ENCODE assay signal across 11 mouse cellular contexts in genomic region chr8:112061372-112061771, GRCm38 (mm10). TPM values are rescaled to one million over a fixed set of nuclear protein-coding genes. Genes with fewer than 3 reads are reported as not detected.
DNase-seq lines count a peak whose midpoint lies in the region; ATAC-seq and TF ChIP-seq lines count a peak whose summit lies in the region.
"Had no signal": no experiment of that assay in that cellular context is flagged by ENCODE, and none has a peak within 500 bp of the region (broad histone marks: within the 10 kb centered on the region; RNA-seq: fewer than 3 reads in every experiment).

No protein-coding gene starts in this region.

- no peaks in the 10 kb centered on the region for H3K27me3 ChIP-seq in heart, postnatal 0 days (ENCODE audit: control insufficient read depth, insufficient read depth, low read length)
- H3K27me3 ChIP-seq in heart, embryonic 10.5 days (ENCODE audit: insufficient read depth, poor library complexity, severe bottlenecking): no peaks in the 10 kb centered on the region
- no peaks in the 10 kb centered on the region for H3K27me3 ChIP-seq in forebrain, embryonic 16.5 days (replicated peaks; ENCODE audit: control insufficient read depth, insufficient read depth, low read length)
- H3K27me3 ChIP-seq: embryonic facial prominence, embryonic 12.5 days; limb, embryonic 12.5 days had no signal

- no peaks in the 10 kb centered on the region for H3K4me1 ChIP-seq in heart, postnatal 0 days (ENCODE audit: control insufficient read depth, insufficient read depth)
- no peaks in the 10 kb centered on the region for H3K4me1 ChIP-seq in heart, embryonic 10.5 days
- H3K4me1 ChIP-seq in forebrain, embryonic 16.5 days (replicated peaks; ENCODE audit: control insufficient read depth, insufficient read depth, low read length): no peaks in the 10 kb centered on the region
- H3K4me1 ChIP-seq: embryonic facial prominence, embryonic 12.5 days; limb, embryonic 12.5 days had no signal

- no peak overlapping the region for H3K9ac ChIP-seq in heart, postnatal 0 days (replicated peaks; ENCODE audit: low read depth, low read length)
- H3K9ac ChIP-seq in forebrain, embryonic 16.5 days (replicated peaks; ENCODE audit: low read depth, low read length): no peak overlapping the region
- H3K9ac ChIP-seq: embryonic facial prominence, embryonic 12.5 days; limb, embryonic 12.5 days had no signal

- no peaks in the 10 kb centered on the region for H3K9me3 ChIP-seq in heart, postnatal 0 days (replicated peaks; ENCODE audit: control insufficient read depth, low read length)
- no peaks in the 10 kb centered on the region for H3K9me3 ChIP-seq in heart, embryonic 10.5 days
- no peaks in the 10 kb centered on the region for H3K9me3 ChIP-seq in forebrain, embryonic 16.5 days (ENCODE audit: control insufficient read depth, low read length)
- H3K9me3 ChIP-seq: embryonic facial prominence, embryonic 12.5 days; limb, embryonic 12.5 days had no signal

- no peak overlapping the region for H3K4me2 ChIP-seq in heart, postnatal 0 days (ENCODE audit: low read depth, low read length)
- H3K4me2 ChIP-seq in forebrain, embryonic 16.5 days (ENCODE audit: low read length): no peak overlapping the region
- H3K4me2 ChIP-seq: embryonic facial prominence, embryonic 12.5 days; limb, embryonic 12.5 days had no signal

- WGBS in heart, postnatal 0 days: 24% methylated on average over 4 of the region's 4 CpGs
- WGBS in heart, embryonic 10.5 days: 34% methylated on average over 4 of the region's 4 CpGs
- 34% methylated on average over 4 of the region's 4 CpGs for WGBS in forebrain, embryonic 16.5 days

- peak; percentile 24; the same call in 1 of the 2 replicates for ATAC-seq in heart, postnatal 0 days (ENCODE audit: insufficient read depth, low read depth)
- peak; percentile 43 for ATAC-seq in activated CD4-positive, CD25-positive, alpha-beta regulatory T cell, adult 4 months
- peak; percentile 74 for ATAC-seq in forebrain, embryonic 16.5 days
- ATAC-seq in erythroblast, adult 5-6 weeks (replicated peaks; ENCODE audit: low FRiP score, poor library complexity, severe bottlenecking): no peak

- no peak for TF ChIP-seq EP300 in heart, postnatal 0 days (IDR thresholded peaks at IDR 0.05; ENCODE audit: low read depth)

- no peak overlapping the region for H3K4me3 ChIP-seq in heart, postnatal 0 days (ENCODE audit: low read depth, low read length)
- no peak overlapping the region for H3K4me3 ChIP-seq in heart, embryonic 10.5 days
- no peak overlapping the region for H3K4me3 ChIP-seq in forebrain, embryonic 16.5 days (replicated peaks; ENCODE audit: low read length)
- H3K4me3 ChIP-seq: embryonic facial prominence, embryonic 12.5 days; limb, embryonic 12.5 days had no signal

- H3K27ac ChIP-seq in heart, postnatal 0 days (ENCODE audit: low read depth): no peak overlapping the region
- H3K27ac ChIP-seq in heart, embryonic 10.5 days: no peak overlapping the region
- no peak overlapping the region for H3K27ac ChIP-seq in forebrain, embryonic 16.5 days (ENCODE audit: low read length)
- H3K27ac ChIP-seq: embryonic facial prominence, embryonic 12.5 days; limb, embryonic 12.5 days had no signal

- no peaks in the 10 kb centered on the region for H3K36me3 ChIP-seq in heart, postnatal 0 days (replicated peaks; ENCODE audit: control insufficient read depth, insufficient read depth, low read length)
- no peaks in the 10 kb centered on the region for H3K36me3 ChIP-seq in heart, embryonic 10.5 days
- H3K36me3 ChIP-seq in forebrain, embryonic 16.5 days (ENCODE audit: control insufficient read depth, insufficient read depth): no peaks in the 10 kb centered on the region
- H3K36me3 ChIP-seq: embryonic facial prominence, embryonic 12.5 days; limb, embryonic 12.5 days had no signal

- TF ChIP-seq CTCF in heart, postnatal 0 days (IDR thresholded peaks at IDR 0.05; ENCODE audit: low read depth): peak; percentile 70

- peak; percentile 69 for DNase-seq in heart, postnatal 0 days (ENCODE audit: low spot score)
- DNase-seq in heart, embryonic 10.5 days (ENCODE audit: low spot score): no peak
- peak; percentile 32 for DNase-seq in right cerebral cortex, postnatal 4 days
- DNase-seq in right cerebral cortex, postnatal 14 days: no peak
- peak; percentile 27 for DNase-seq in lung, postnatal 14 days

RNA-seq across cellular contexts. Expression of gene Gm6793, which starts 46.5 kb away (rescaled TPM):
- not detected in 2 replicates for total RNA-seq in heart, postnatal 0 days (2014; rRNA removed; ENCODE audit: low replicate concordance)
- 0.14 and 0.45 TPM in 2 replicates for polyA plus RNA-seq in heart, postnatal 0 days (2015; fragmentation: Nextera tagmentation; extraction: Ambion mirVana)
- polyA plus RNA-seq in heart, embryonic 10.5 days (2016; fragmentation: Nextera tagmentation; extraction: Ambion mirVana): 0.31 and 0.53 TPM in 2 replicates
- polyA plus RNA-seq in activated CD4-positive, CD25-positive, alpha-beta regulatory T cell, adult 4 months (2017; shearing (Covaris generic)): 1 to 10 TPM in 1 of 2 experiments, under 1 TPM in 1; 0.33 to 1.4 TPM
- polyA plus RNA-seq in forebrain, embryonic 16.5 days (2015; fragmentation: Nextera tagmentation; extraction: Ambion mirVana): 0.85 TPM in 1 of 2 replicates, not detected in the other
- total RNA-seq in erythroblast, adult 5-6 weeks (2015; ENCODE audit: low replicate concordance): not detected in 2 replicates
- total RNA-seq in erythroblast, adult 5-6 weeks (2017; ENCODE audit: low replicate concordance): not detected in 2 replicates
- polyA plus RNA-seq: small intestine, adult 2 months had no signal

RNA-seq across cellular contexts. Expression of gene Terf2ip, which starts 50.2 kb away (rescaled TPM):
- 11.2 and 15.8 TPM in 2 replicates for total RNA-seq in heart, postnatal 0 days (2014; rRNA removed; ENCODE audit: low replicate concordance)
- 13.0 and 14.2 TPM in 2 replicates for polyA plus RNA-seq in heart, postnatal 0 days (2015; fragmentation: Nextera tagmentation; extraction: Ambion mirVana)
- 21.0 and 22.1 TPM in 2 replicates for polyA plus RNA-seq in heart, embryonic 10.5 days (2016; fragmentation: Nextera tagmentation; extraction: Ambion mirVana)
- polyA plus RNA-seq in activated CD4-positive, CD25-positive, alpha-beta regulatory T cell, adult 4 months (2017; shearing (Covaris generic)): 1 to 10 TPM; 9.0 to 9.3 TPM
- 57.0 and 64.6 TPM in 2 replicates for polyA plus RNA-seq in forebrain, embryonic 16.5 days (2015; fragmentation: Nextera tagmentation; extraction: Ambion mirVana)
- total RNA-seq in erythroblast, adult 5-6 weeks (2015; ENCODE audit: low replicate concordance): 1.9 TPM in 2 replicates
- 2.5 and 3.6 TPM in 2 replicates for total RNA-seq in erythroblast, adult 5-6 weeks (2017; ENCODE audit: low replicate concordance)

RNA-seq across cellular contexts. Expression of gene Kars, which starts 50.2 kb away (rescaled TPM):
- total RNA-seq in heart, postnatal 0 days (2014; rRNA removed; ENCODE audit: low replicate concordance): 73.7 and 73.8 TPM in 2 replicates
- 104 and 108 TPM in 2 replicates for polyA plus RNA-seq in heart, postnatal 0 days (2015; fragmentation: Nextera tagmentation; extraction: Ambion mirVana)
- 188 and 232 TPM in 2 replicates for polyA plus RNA-seq in heart, embryonic 10.5 days (2016; fragmentation: Nextera tagmentation; extraction: Ambion mirVana)
- 100 to 1,000 TPM; 142 to 152 TPM for polyA plus RNA-seq in activated CD4-positive, CD25-positive, alpha-beta regulatory T cell, adult 4 months (2017; shearing (Covaris generic))
- 171 and 181 TPM in 2 replicates for polyA plus RNA-seq in forebrain, embryonic 16.5 days (2015; fragmentation: Nextera tagmentation; extraction: Ambion mirVana)
- total RNA-seq in erythroblast, adult 5-6 weeks (2015; ENCODE audit: low replicate concordance): 27.0 and 31.7 TPM in 2 replicates
- total RNA-seq in erythroblast, adult 5-6 weeks (2017; ENCODE audit: low replicate concordance): 30.4 and 40.3 TPM in 2 replicates

Comparison
In these comparisons a context has a peak if more than half of its experiments do, and no peak if none do; other contexts are left out.
1. DNase-seq: peak in heart, postnatal 0 days (single experiment), right cerebral cortex, postnatal 4 days (single experiment) and lung, postnatal 14 days (single experiment); none in heart, embryonic 10.5 days (single experiment) and right cerebral cortex, postnatal 14 days (single experiment).